Comparison of ENCODE assay signal across 31 mouse cellular contexts in genomic region chr7:95710088-95710487, GRCm38 (mm10).
"Had no signal": no experiment of that assay in that cellular context is flagged by ENCODE, and none has a peak within 500 bp of the region (broad histone marks: within the 10 kb centered on the region; RNA-seq: fewer than 3 reads in every experiment).

No protein-coding gene starts in this region.

- DNase-seq: left cerebral cortex, postnatal 4 days; liver; liver, embryonic 13.5 days; liver, postnatal 0 days; lung, adult 18-20 months; lung, adult 2 months; lung, embryonic 14.5 days; lung, postnatal 10 days; lung, postnatal 14 days; lung, postnatal 36 days; lung, postnatal 4 days; midbrain, embryonic 14.5 days had no signal

- H3K36me3 ChIP-seq: limb, embryonic 10.5 days; limb, embryonic 12.5 days; limb, embryonic 13.5 days; limb, embryonic 15.5 days; liver, embryonic 12.5 days; liver, embryonic 13.5 days; liver, embryonic 15.5 days; lung, embryonic 15.5 days; midbrain, embryonic 10.5 days; midbrain, embryonic 12.5 days; midbrain, embryonic 13.5 days; midbrain, embryonic 15.5 days; neural tube, embryonic 12.5 days had no signal

- H3K9me3 ChIP-seq: limb, embryonic 10.5 days; limb, embryonic 12.5 days; limb, embryonic 13.5 days; limb, embryonic 15.5 days; liver, embryonic 12.5 days; liver, embryonic 13.5 days; liver, embryonic 15.5 days; lung, embryonic 15.5 days; megakaryocyte, embryonic 14.5 days; midbrain, embryonic 10.5 days; midbrain, embryonic 12.5 days; midbrain, embryonic 13.5 days; midbrain, embryonic 15.5 days; neural tube, embryonic 12.5 days had no signal

- H3K27ac ChIP-seq: left cerebral cortex, adult 2 months; limb, embryonic 10.5 days; limb, embryonic 12.5 days; limb, embryonic 13.5 days; limb, embryonic 15.5 days; liver, embryonic 12.5 days; liver, embryonic 13.5 days; liver, embryonic 14.5 days; liver, embryonic 15.5 days; lung, embryonic 15.5 days; macrophage; midbrain, embryonic 10.5 days; midbrain, embryonic 12.5 days; midbrain, embryonic 13.5 days; midbrain, embryonic 15.5 days; neural tube, embryonic 12.5 days had no signal

- H3K9ac ChIP-seq: limb, embryonic 12.5 days; limb, embryonic 13.5 days; limb, embryonic 15.5 days; liver, embryonic 12.5 days; liver, embryonic 13.5 days; liver, embryonic 14.5 days; liver, embryonic 15.5 days; liver, postnatal 0 days; lung, embryonic 14.5 days; lung, embryonic 15.5 days; midbrain, embryonic 12.5 days; midbrain, embryonic 13.5 days; midbrain, embryonic 15.5 days; neural tube, embryonic 12.5 days had no signal

- H3K4me3 ChIP-seq: left cerebral cortex, adult 2 months; limb, embryonic 10.5 days; limb, embryonic 12.5 days; limb, embryonic 13.5 days; limb, embryonic 15.5 days; liver, embryonic 12.5 days; liver, embryonic 13.5 days; liver, embryonic 15.5 days; lung, embryonic 15.5 days; megakaryocyte, embryonic 14.5 days; midbrain, embryonic 10.5 days; midbrain, embryonic 12.5 days; midbrain, embryonic 13.5 days; midbrain, embryonic 15.5 days; myocyte; neural tube, embryonic 12.5 days had no signal

- H3K4me2 ChIP-seq: limb, embryonic 12.5 days; limb, embryonic 13.5 days; limb, embryonic 15.5 days; liver, embryonic 11.5 days; liver, embryonic 12.5 days; liver, embryonic 13.5 days; liver, embryonic 15.5 days; lung, embryonic 14.5 days; lung, embryonic 15.5 days; midbrain, embryonic 12.5 days; midbrain, embryonic 13.5 days; midbrain, embryonic 15.5 days; neural tube, embryonic 12.5 days had no signal

- H3K27me3 ChIP-seq: limb, embryonic 15.5 days; liver, embryonic 12.5 days; liver, embryonic 13.5 days; liver, embryonic 15.5 days; lung, embryonic 15.5 days; megakaryocyte, embryonic 14.5 days; midbrain, embryonic 12.5 days; midbrain, embryonic 13.5 days; midbrain, embryonic 15.5 days; neural tube, embryonic 12.5 days had no signal

- H3K4me1 ChIP-seq: limb, embryonic 10.5 days; limb, embryonic 12.5 days; limb, embryonic 13.5 days; limb, embryonic 15.5 days; liver, embryonic 12.5 days; liver, embryonic 13.5 days; liver, embryonic 15.5 days; lung, embryonic 15.5 days; megakaryocyte, embryonic 14.5 days; midbrain, embryonic 10.5 days; midbrain, embryonic 12.5 days; midbrain, embryonic 15.5 days; neural tube, embryonic 12.5 days had no signal

- ATAC-seq: liver, embryonic 12.5 days; liver, postnatal 0 days; lung, postnatal 0 days; midbrain, embryonic 13.5 days; midbrain, embryonic 15.5 days had no signal
